Mouse (Mus musculus): ENCODE measurements at regions not wholly inside any gene's neighbourhood (a gene's known extent, or its start where the extent isn't known, plus 50 kb on each side); places are given as distances from the start of the nearest gene placed in this dataset.

DNA sequence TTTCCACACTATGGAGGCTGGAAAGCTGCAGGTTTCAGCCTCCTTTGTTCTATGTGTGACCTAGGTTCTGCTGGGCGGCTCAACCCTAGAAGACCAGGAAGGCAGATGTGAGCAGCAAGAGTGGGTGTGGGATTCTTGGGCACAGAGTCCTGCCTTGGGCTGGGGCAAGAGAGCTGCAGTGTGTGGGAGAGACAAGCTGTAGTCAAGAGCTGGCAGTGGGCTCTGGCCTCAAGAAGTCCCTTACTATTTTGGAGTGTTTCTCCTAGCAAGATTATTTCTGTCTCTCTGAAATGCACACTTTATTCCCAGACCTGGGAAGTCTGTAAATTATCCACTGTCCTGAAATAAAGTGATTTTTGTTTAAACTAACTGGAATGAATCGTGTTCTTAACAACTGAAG is 211.5 kb downstream of the Nedd1 start:
- TF ChIP-seq CHD2 (IDR thresholded peaks at IDR 0.05; ENCODE audit: low read depth, low read length) (no peak), HCFC1 (IDR thresholded peaks at IDR 0.05; ENCODE audit: borderline replicate concordance, insufficient read depth, low read length) (no peak), ZNF384 (IDR thresholded peaks at IDR 0.05; ENCODE audit: low read depth, low read length) (no peak), MAFK (IDR thresholded peaks at IDR 0.05; ENCODE audit: insufficient read depth, low read depth, low read length) (no peak), ZC3H11A (IDR thresholded peaks at IDR 0.05; ENCODE audit: borderline replicate concordance, low read depth, low read length) (no peak)

Data from ES-E14 (cell line).